ENCODE assay signal across 25 mouse cellular contexts in genomic region chr6:128096521-128096920, GRCm38 (mm10). TPM values are rescaled to one million over a fixed set of nuclear protein-coding genes. Genes with fewer than 3 reads are reported as not detected.
DNase-seq lines count a peak whose midpoint lies in the region; ATAC-seq and TF ChIP-seq lines count a peak whose summit lies in the region.
"Had no signal": no experiment of that assay in that cellular context is flagged by ENCODE, and none has a peak within 500 bp of the region (broad histone marks: within the 10 kb centered on the region; RNA-seq: fewer than 3 reads in every experiment).

No protein-coding gene starts in this region.

- 81% methylated on average over 7 of the region's 7 CpGs for WGBS in heart, embryonic 10.5 days
- WGBS in limb, embryonic 10.5 days = 87% methylated on average over 7 of the region's 7 CpGs

- ATAC-seq in cerebellum, adult (ENCODE audit: insufficient number of reproducible peaks, low FRiP score, low TSS enrichment) = no peak
- ATAC-seq: CD4-positive, CD25-positive, alpha-beta regulatory T cell, adult 4 months; forebrain, embryonic 15.5 days; hindbrain, postnatal 0 days; inflammation-experienced regulatory T-cells, adult 6 months; intestine, embryonic 16.5 days had no signal

- no peaks in the 10 kb centered on the region for H3K9me3 ChIP-seq in heart, embryonic 10.5 days
- no peaks in the 10 kb centered on the region for H3K9me3 ChIP-seq in limb, embryonic 10.5 days (replicated peaks)
- H3K9me3 ChIP-seq: embryonic facial prominence, embryonic 12.5 days; forebrain, embryonic 12.5 days; forebrain, embryonic 15.5 days; heart, embryonic 15.5 days had no signal

- intact Hi-C loops in heart, postnatal 36 days (cut with DNase I) = no loop called here

- peak; percentile 47 for DNase-seq in cerebellum, adult 9-11 months
- no peak for DNase-seq in heart, embryonic 10.5 days (ENCODE audit: low spot score)
- no peak for DNase-seq in heart, postnatal 36 days
- no peak for DNase-seq in layer of hippocampus, adult 2 months (ENCODE audit: low spot score in 2 of 2)
- no peak for DNase-seq in layer of hippocampus, adult 11-12 months (ENCODE audit: low spot score)
- DNase-seq in limb, embryonic 10.5 days (ENCODE audit: low spot score) = no peak
- no peak for DNase-seq in lung, postnatal 36 days
- DNase-seq: adrenal gland, adult 2 months; adrenal gland, postnatal 14 days; cerebellum, adult 9-10 months; gastrocnemius, postnatal 25 days; heart, adult 18-20 months; heart, postnatal 10 days; heart, postnatal 4 days had no signal

- no peak overlapping the region for H3K4me3 ChIP-seq in heart, embryonic 10.5 days
- no peak overlapping the region for H3K4me3 ChIP-seq in layer of hippocampus, adult 2 months
- no peak overlapping the region for H3K4me3 ChIP-seq in limb, embryonic 10.5 days
- H3K4me3 ChIP-seq: embryonic facial prominence, embryonic 12.5 days; erythroblast, embryonic 14.5 days; forebrain, embryonic 12.5 days; forebrain, embryonic 15.5 days; heart, embryonic 15.5 days had no signal

- H3K36me3 ChIP-seq in heart, embryonic 10.5 days = no peaks in the 10 kb centered on the region
- no peaks in the 10 kb centered on the region for H3K36me3 ChIP-seq in limb, embryonic 10.5 days
- H3K36me3 ChIP-seq: embryonic facial prominence, embryonic 12.5 days; forebrain, embryonic 12.5 days; forebrain, embryonic 15.5 days; heart, embryonic 15.5 days had no signal

- H3K27me3 ChIP-seq in heart, embryonic 10.5 days (ENCODE audit: insufficient read depth, poor library complexity, severe bottlenecking) = no peaks in the 10 kb centered on the region
- no peaks in the 10 kb centered on the region for H3K27me3 ChIP-seq in limb, embryonic 10.5 days (ENCODE audit: low read depth, poor library complexity, severe bottlenecking)
- H3K27me3 ChIP-seq: embryonic facial prominence, embryonic 12.5 days; forebrain, embryonic 15.5 days; heart, embryonic 15.5 days had no signal

- peak overlapping the region; percentile 47 for H3K27ac ChIP-seq in heart, embryonic 10.5 days
- peak overlapping the region; percentile 44 for H3K27ac ChIP-seq in layer of hippocampus, adult 2 months
- peak overlapping the region; percentile 56; the same call in 1 of the 2 replicates for H3K27ac ChIP-seq in limb, embryonic 10.5 days
- H3K27ac ChIP-seq: embryonic facial prominence, embryonic 12.5 days; forebrain, embryonic 12.5 days; forebrain, embryonic 15.5 days; heart, embryonic 15.5 days; hindbrain, embryonic 14.5 days had no signal

- TF ChIP-seq CTCF in layer of hippocampus, adult 2 months (conservative IDR thresholded peaks at IDR 0.05) = no peak

- peaks cover 72% of the 10 kb centered on the region for H3K4me1 ChIP-seq in heart, embryonic 10.5 days
- peaks cover 37% of the 10 kb centered on the region for H3K4me1 ChIP-seq in limb, embryonic 10.5 days

RNA-seq across cellular contexts. Expression of gene Tspan9, which starts 46.9 kb away (rescaled TPM):
- 111 and 177 TPM in 2 replicates for polyA plus RNA-seq in heart, embryonic 10.5 days (2016; fragmentation: Nextera tagmentation; extraction: Ambion mirVana)
- 100 to 1,000 TPM in 1 of 2 experiments, 10 to 100 TPM in 1; 80.9 to 113 TPM for total RNA-seq in heart, postnatal 36 days (2021)
- total RNA-seq in layer of hippocampus, adult 2 months (2021) = 10 to 100 TPM; 42.2 to 45.6 TPM
- polyA plus RNA-seq in limb, embryonic 10.5 days (2016; fragmentation: Nextera tagmentation; extraction: Ambion mirVana) = 61.2 and 78.5 TPM in 2 replicates
